Mouse (Mus musculus): ENCODE data around the gene Ift22. TPM values are rescaled to one million over a fixed set of nuclear protein-coding genes. Genes with fewer than 3 reads are reported as not detected.

The Ift22 gene
- polyA plus RNA-seq (2016; fragmentation: Nextera tagmentation; extraction: Ambion mirVana), result 107 and 113 TPM in 2 replicates

GRCm38 (mm10) chr5:136907991-136908857 lies at the start of gene Ift22:
Gene Ift22 (plus strand): TSS chr5:136908150.
- H3K36me3 ChIP-seq (replicated peaks), result peaks cover 28% of the 10 kb centered on the region
- no peaks in the 10 kb centered on the region for H3K27me3 ChIP-seq (ENCODE audit: poor library complexity, severe bottlenecking)
- H3K9me3 ChIP-seq, result peaks cover 2% of the 10 kb centered on the region; the same call in 1 of the 2 replicates
- 9% methylated on average over 32 of the region's 32 CpGs for WGBS
- peak within 1 kb of the TSS; percentile 67 for H3K4me3 ChIP-seq
- peak; percentile 95 for DNase-seq (ENCODE audit: extremely low spot score, low spot score)
- H3K4me1 ChIP-seq, result peaks cover 18% of the 10 kb centered on the region
- H3K27ac ChIP-seq, result peak within 1 kb of the TSS; percentile 86

- WGBS, result 6% methylated on average over 20 of the region's 20 CpGs
- peak overlapping the region; percentile 37 for H3K4me3 ChIP-seq
- H3K36me3 ChIP-seq (replicated peaks), result peaks cover 10% of the 10 kb centered on the region
- peak; percentile 47 for DNase-seq (ENCODE audit: extremely low spot score, low spot score)
- peak overlapping the region; percentile 84 for H3K27ac ChIP-seq
- peaks cover 48% of the 10 kb centered on the region for H3K4me1 ChIP-seq
- H3K27me3 ChIP-seq (ENCODE audit: poor library complexity, severe bottlenecking), result peaks cover 17% of the 10 kb centered on the region
- no peaks in the 10 kb centered on the region for H3K9me3 ChIP-seq
Observed at GRCm38 (mm10) chr5:136861191-136861940, 46.6 kb upstream of the Ift22 start.

GRCm38 (mm10) chr5:136862806-136863205 lies 45.1 kb upstream of the Ift22 start:
- DNase-seq (ENCODE audit: extremely low spot score, low spot score), result no peak
- no peak overlapping the region for H3K4me3 ChIP-seq
- H3K4me1 ChIP-seq, result peaks cover 52% of the 10 kb centered on the region
- peaks cover 17% of the 10 kb centered on the region for H3K27me3 ChIP-seq (ENCODE audit: poor library complexity, severe bottlenecking)
- no peaks in the 10 kb centered on the region for H3K9me3 ChIP-seq
- H3K36me3 ChIP-seq (replicated peaks), result peaks cover 10% of the 10 kb centered on the region
- 53% methylated on average over 4 of the region's 4 CpGs for WGBS
- peak overlapping the region; percentile 84 for H3K27ac ChIP-seq

- WGBS, result 43% methylated on average over 9 of the region's 9 CpGs
- Histone ChIP-seq H3K27me3 (ENCODE audit: poor library complexity, severe bottlenecking) (peaks cover 17% of the 10 kb centered on the region), H3K9me3 (no peaks in the 10 kb centered on the region), H3K36me3 (replicated peaks) (peaks cover 6% of the 10 kb centered on the region), H3K4me3 (no peak overlapping the region), H3K27ac (peak overlapping the region; percentile 84), H3K4me1 (peaks cover 52% of the 10 kb centered on the region)
- DNase-seq (ENCODE audit: extremely low spot score, low spot score), result no peak
Observed at GRCm38 (mm10) chr5:136863276-136863675, 44.7 kb upstream of the Ift22 start.

DNA sequence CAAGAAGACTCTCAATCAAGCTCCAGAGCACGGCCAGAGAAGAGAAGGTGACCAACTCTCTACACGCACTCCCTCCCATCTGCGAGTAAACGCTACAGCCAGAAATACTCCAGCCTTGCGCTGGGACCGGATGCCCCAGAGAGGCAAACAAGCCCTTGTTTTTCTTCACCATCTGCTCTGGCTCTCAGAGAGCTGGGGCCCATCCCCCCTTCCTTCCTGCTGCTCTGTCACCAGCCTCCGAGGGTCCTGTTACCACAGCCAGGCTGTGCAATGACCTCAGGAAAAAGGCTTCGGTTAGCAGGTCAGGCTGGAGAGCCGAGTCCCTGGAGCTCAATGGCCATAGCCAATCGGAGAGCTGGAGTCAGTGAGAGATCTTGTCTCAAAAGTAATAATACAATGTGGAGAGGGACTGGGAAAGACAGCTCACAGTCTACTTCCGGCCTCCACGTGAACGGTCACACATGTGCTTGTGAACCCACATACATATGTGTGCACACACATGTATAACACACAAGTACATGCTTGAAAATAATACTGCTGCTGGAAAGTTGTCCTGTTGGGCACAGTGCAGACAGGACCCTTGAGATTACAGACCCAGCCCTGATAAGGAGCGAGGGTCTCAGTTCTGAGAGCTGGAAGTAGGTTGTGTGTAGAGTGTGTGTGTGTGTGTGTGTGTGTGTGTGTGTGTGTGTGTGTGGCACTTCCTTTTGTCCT lies 43.8 kb upstream of the Ift22 start:
- Histone ChIP-seq H3K4me3 (0 out of 2 replicates have a peak overlapping the region, but pooled peaks have one; percentile 5), H3K27me3 (ENCODE audit: poor library complexity, severe bottlenecking) (peaks cover 17% of the 10 kb centered on the region), H3K9me3 (no peaks in the 10 kb centered on the region), H3K36me3 (replicated peaks) (no peaks in the 10 kb centered on the region; the same call in 1 of the 2 replicates), H3K27ac (peak overlapping the region; percentile 84), H3K4me1 (peaks cover 57% of the 10 kb centered on the region)
- 22% methylated on average over 14 of the region's 14 CpGs for WGBS
- peak; percentile 73 for DNase-seq (ENCODE audit: extremely low spot score, low spot score)

DNA sequence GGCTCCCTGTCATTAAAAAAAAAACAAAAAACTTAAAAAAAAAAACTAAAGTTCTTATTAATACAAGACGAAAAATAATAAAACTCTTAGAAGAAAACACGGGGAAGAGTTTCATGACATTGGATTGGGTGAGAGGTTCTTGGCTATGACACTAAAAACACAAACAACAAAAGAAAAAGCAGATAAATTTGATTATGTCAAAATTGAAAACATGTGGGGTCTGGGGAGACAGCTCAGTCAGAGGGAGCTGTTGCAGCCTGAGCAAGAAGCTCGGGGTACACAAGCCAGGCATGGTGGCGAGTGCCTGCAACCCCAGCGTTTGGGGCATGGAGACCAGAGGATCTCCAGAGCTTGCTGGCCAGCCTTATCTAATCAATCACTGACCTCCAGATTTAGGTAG lies 40.2 kb upstream of the Ift22 start:
- no peak for DNase-seq (ENCODE audit: extremely low spot score, low spot score)
- no peak overlapping the region for H3K27ac ChIP-seq
- H3K27me3 ChIP-seq (ENCODE audit: poor library complexity, severe bottlenecking), result peaks cover 2% of the 10 kb centered on the region; the same call in 1 of the 2 replicates
- no peaks in the 10 kb centered on the region for H3K9me3 ChIP-seq
- H3K4me3 ChIP-seq, result no peak overlapping the region
- H3K4me1 ChIP-seq, result peaks cover 55% of the 10 kb centered on the region
- WGBS, result 63% methylated on average over 5 of the region's 5 CpGs
- no peaks in the 10 kb centered on the region for H3K36me3 ChIP-seq (replicated peaks)

- H3K4me1 ChIP-seq, result peaks cover 39% of the 10 kb centered on the region
- peak overlapping the region; percentile 22; the same call in 1 of the 2 replicates for H3K27ac ChIP-seq
- H3K36me3 ChIP-seq (replicated peaks), result no peaks in the 10 kb centered on the region
- H3K27me3 ChIP-seq (ENCODE audit: poor library complexity, severe bottlenecking), result no peaks in the 10 kb centered on the region
- WGBS, result 67% methylated on average over 10 of the region's 10 CpGs
- 0 out of 2 replicates have a peak overlapping the region, but pooled peaks have one; percentile 1 for H3K4me3 ChIP-seq
- no peak for DNase-seq (ENCODE audit: extremely low spot score, low spot score)
- H3K9me3 ChIP-seq, result no peaks in the 10 kb centered on the region
Observed at GRCm38 (mm10) chr5:136869451-136870114, 38.4 kb upstream of the Ift22 start.

DNA sequence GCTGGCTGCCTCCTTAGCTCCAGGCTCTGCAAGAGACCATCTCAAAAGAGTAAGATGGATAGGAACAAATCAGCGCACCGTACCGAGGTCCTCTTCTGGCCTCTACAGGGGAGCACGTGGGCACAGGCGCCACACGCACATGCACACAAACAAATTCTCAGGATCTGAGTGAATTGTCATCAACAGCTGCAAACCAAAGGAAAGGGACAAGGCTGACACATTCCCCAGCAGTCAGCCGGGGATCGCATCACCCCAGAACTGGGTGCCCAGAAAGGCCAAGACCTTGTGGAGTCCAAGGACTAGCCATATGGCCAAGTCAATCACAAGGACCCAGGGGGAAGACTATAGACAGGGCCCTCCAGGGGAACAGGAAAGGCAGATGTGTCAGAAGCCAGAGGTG lies 35.5 kb upstream of the Ift22 start:
- H3K4me3 ChIP-seq, result no peak overlapping the region
- H3K27me3 ChIP-seq (ENCODE audit: poor library complexity, severe bottlenecking), result no peaks in the 10 kb centered on the region
- WGBS, result 83% methylated on average over 8 of the region's 8 CpGs
- no peaks in the 10 kb centered on the region for H3K9me3 ChIP-seq
- no peak for DNase-seq (ENCODE audit: extremely low spot score, low spot score)
- H3K4me1 ChIP-seq, result peaks cover 28% of the 10 kb centered on the region
- H3K36me3 ChIP-seq (replicated peaks), result peaks cover 11% of the 10 kb centered on the region
- H3K27ac ChIP-seq, result no peak overlapping the region

DNA sequence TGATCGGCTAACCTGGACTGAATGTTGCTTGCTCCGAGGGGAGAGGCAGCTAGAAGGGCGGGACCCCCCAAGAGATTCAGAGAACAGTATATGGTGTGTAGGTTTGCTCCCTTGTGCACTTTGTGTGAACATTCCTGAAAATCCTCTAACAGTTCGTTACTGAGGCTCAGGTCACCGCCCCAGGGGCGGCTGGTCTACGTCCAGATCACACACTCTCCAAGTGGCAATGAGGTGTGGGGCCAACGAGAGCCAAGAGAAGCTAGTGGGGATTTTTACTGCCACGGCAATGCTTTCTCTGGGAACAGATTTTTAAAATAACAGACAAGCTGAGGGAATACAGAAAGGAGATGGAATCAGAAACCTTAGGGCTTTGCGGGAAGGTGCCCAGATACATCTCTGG lies 33.7 kb upstream of the Ift22 start:
- 77% methylated on average over 10 of the region's 10 CpGs for WGBS
- no peak for DNase-seq (ENCODE audit: extremely low spot score, low spot score)

DNA sequence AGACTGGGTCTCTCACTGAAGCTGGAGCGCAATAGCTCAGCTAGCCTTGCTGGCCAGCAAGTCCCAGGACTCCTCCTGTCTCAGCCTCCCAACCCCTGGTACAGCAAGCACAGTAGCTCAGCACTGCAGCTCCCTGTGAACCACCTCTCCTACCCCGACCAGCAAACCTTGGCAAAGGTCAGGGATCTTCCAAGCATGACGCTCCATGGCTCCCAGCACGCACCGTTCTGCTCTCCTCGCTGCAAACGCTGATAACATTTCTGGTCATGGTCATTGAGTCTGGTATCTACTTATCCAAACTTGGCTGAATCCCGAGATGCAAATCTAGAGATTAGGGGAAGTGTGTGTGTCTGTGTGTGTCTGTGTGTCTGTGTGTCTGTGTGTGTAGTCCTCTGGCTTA lies 27.8 kb upstream of the Ift22 start:
- Histone ChIP-seq H3K9me3 (no peaks in the 10 kb centered on the region), H3K4me3 (no peak overlapping the region), H3K27ac (no peak overlapping the region), H3K27me3 (ENCODE audit: poor library complexity, severe bottlenecking) (peaks cover 50% of the 10 kb centered on the region), H3K4me1 (peaks cover 24% of the 10 kb centered on the region), H3K36me3 (replicated peaks) (peaks cover 18% of the 10 kb centered on the region)
- DNase-seq (ENCODE audit: extremely low spot score, low spot score), result no peak
- 92% methylated on average over 8 of the region's 8 CpGs for WGBS

More for the DNA sequence above, 33.7 kb upstream of the Ift22 start:
- no peaks in the 10 kb centered on the region for H3K9me3 ChIP-seq
- no peak overlapping the region for H3K27ac ChIP-seq
- H3K36me3 ChIP-seq (replicated peaks), result peaks cover 18% of the 10 kb centered on the region
- no peak overlapping the region for H3K4me3 ChIP-seq
- no peaks in the 10 kb centered on the region for H3K27me3 ChIP-seq (ENCODE audit: poor library complexity, severe bottlenecking)
- peaks cover 21% of the 10 kb centered on the region for H3K4me1 ChIP-seq

- WGBS, result 3% methylated on average over 39 of the region's 39 CpGs
- Histone ChIP-seq H3K4me1 (peaks cover 27% of the 10 kb centered on the region), H3K27ac (peak overlapping the region; percentile 82), H3K27me3 (ENCODE audit: poor library complexity, severe bottlenecking) (peaks cover 50% of the 10 kb centered on the region), H3K36me3 (replicated peaks) (peaks cover 17% of the 10 kb centered on the region), H3K4me3 (peak overlapping the region; percentile 59), H3K9me3 (no peaks in the 10 kb centered on the region)
- DNase-seq (ENCODE audit: extremely low spot score, low spot score), result peak; percentile 88
Observed at GRCm38 (mm10) chr5:136881380-136882009, 26.5 kb upstream of the Ift22 start.
